Mouse (Mus musculus): ENCODE results near the gene Trmt11. TPM values are rescaled to one million over a fixed set of nuclear protein-coding genes. Genes with fewer than 3 reads are reported as not detected.
"Not testable (repeated sequence)": the region's sequence is repeated elsewhere in the genome, so short reads cannot be mapped to it uniquely, and the experiment has no call there.

The Trmt11 gene
- polyA plus RNA-seq, 2 experiments, result 4.7 to 17.9 TPM

- no peak for ATAC-seq (ENCODE audit: insufficient read depth)
- H3K27ac ChIP-seq, result no peak overlapping the region
These were observed 97.8 kb downstream of the Trmt11 start for GRCm38 (mm10) chr10:30502718-30503117.

GRCm38 (mm10) chr10:30498223-30498622 lies 102.3 kb downstream of the Trmt11 start:
- not testable (repeated sequence) for ATAC-seq (ENCODE audit: insufficient read depth); H3K36me3 ChIP-seq (replicated peaks; ENCODE audit: control insufficient read depth, insufficient read depth, low read depth); H3K4me1 ChIP-seq (replicated peaks; ENCODE audit: control insufficient read depth in 2 of 2, insufficient read depth in 2 of 2, low read length in 1 of 2); H3K4me3 ChIP-seq (ENCODE audit: insufficient read depth in 1 of 2, low read depth in 2 of 2, low read length in 2 of 2); H3K4me2 ChIP-seq (ENCODE audit: low read depth); H3K27ac ChIP-seq; H3K9ac ChIP-seq (replicated peaks); H3K27me3 ChIP-seq (ENCODE audit: control insufficient read depth, insufficient read depth, low read length); DNase-seq (ENCODE audit: low read depth in 3 of 3, low spot score in 3 of 3); H3K9me3 ChIP-seq (ENCODE audit: control insufficient read depth, low read length)
- WGBS (ENCODE audit: insufficient replicate concordance), result 61% methylated on average over 19 of the region's 19 CpGs

More at GRCm38 (mm10) chr10:30502718-30503117, 97.8 kb downstream of the Trmt11 start:
- Histone ChIP-seq H3K9ac (replicated peaks) (no peak overlapping the region), H3K4me2 (ENCODE audit: low read depth) (no peak overlapping the region), H3K36me3 (replicated peaks; ENCODE audit: control insufficient read depth, insufficient read depth, low read depth) (no peaks in the 10 kb centered on the region), H3K9me3 (ENCODE audit: control insufficient read depth, low read length) (no peaks in the 10 kb centered on the region), H3K4me3 (ENCODE audit: insufficient read depth in 1 of 2, low read depth in 2 of 2, low read length in 2 of 2) (no peak overlapping the region), H3K27me3 (ENCODE audit: control insufficient read depth, insufficient read depth, low read length) (no peaks in the 10 kb centered on the region), H3K4me1 (replicated peaks; ENCODE audit: control insufficient read depth in 2 of 2, insufficient read depth in 2 of 2, low read length in 1 of 2) (no peaks in the 10 kb centered on the region)
- TF ChIP-seq CTCF (IDR thresholded peaks at IDR 0.05; ENCODE audit: low read depth), result no peak
- no peak for TF ChIP-seq EP300 (IDR thresholded peaks at IDR 0.05; ENCODE audit: low read depth)
- DNase-seq (ENCODE audit: low read depth in 3 of 3, low spot score in 3 of 3), result no peak
- 36% methylated on average over 1 of the region's 1 CpGs for WGBS (ENCODE audit: insufficient replicate concordance)

Other genes with a start within 250 kb of the Trmt11 start
- 2.7 and 5.5 TPM in 2 replicates for gene Hint3, start 28.9 kb upstream of the Trmt11 start, polyA plus RNA-seq (2012; rRNA removed)
- 17.5 and 18.1 TPM in 2 replicates for gene Hint3, start 28.9 kb upstream of the Trmt11 start, polyA plus RNA-seq (2014; fragmentation: Nextera tagmentation; extraction: Ambion mirVana)
- gene Ncoa7, start 202.6 kb upstream of the Trmt11 start, polyA plus RNA-seq (2012; rRNA removed), result 4.9 and 7.7 TPM in 2 replicates
- gene Ncoa7, start 202.6 kb upstream of the Trmt11 start, polyA plus RNA-seq (2014; fragmentation: Nextera tagmentation; extraction: Ambion mirVana), result 9.0 and 10.6 TPM in 2 replicates
- gene Hey2, start 242.1 kb upstream of the Trmt11 start, polyA plus RNA-seq (2012; rRNA removed), result 0.60 and 0.65 TPM in 2 replicates
- 0.22 and 0.34 TPM in 2 replicates for gene Hey2, start 242.1 kb upstream of the Trmt11 start, polyA plus RNA-seq (2014; fragmentation: Nextera tagmentation; extraction: Ambion mirVana)